Mouse (Mus musculus): ENCODE data around the gene Hypk. TPM values are rescaled to one million over a fixed set of nuclear protein-coding genes. Genes with fewer than 3 reads are reported as not detected.

Gene Hypk
- 118 and 124 TPM in 2 replicates for polyA plus RNA-seq (2014; fragmentation: Nextera tagmentation; extraction: Ambion mirVana)

DNA sequence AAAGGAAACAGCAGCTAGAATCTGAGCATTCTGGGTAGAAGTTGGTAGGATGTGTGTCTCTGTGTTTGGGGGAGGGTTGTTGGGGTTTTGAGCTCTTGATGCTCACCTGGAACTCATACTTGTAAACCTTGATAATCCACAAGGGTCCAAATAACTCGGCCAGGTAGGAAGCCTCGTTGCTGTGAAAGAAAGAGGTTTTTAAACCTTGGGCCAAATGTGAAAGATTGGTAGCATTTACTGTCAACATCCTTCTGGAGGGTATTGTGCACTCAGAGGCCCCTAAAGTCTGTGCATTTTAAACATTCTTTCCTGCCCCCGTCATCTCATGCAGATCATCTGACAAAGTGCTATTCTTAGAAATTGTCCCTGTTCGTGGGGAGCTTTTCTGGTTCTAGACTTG is at the start of gene Hypk:
Hypk (plus strand) TSS at position 301 of the 400 bp plus-strand sequence.
- Histone ChIP-seq H3K27ac (ENCODE audit: low read depth, low read length) (peak within 1 kb of the TSS; percentile 84), H3K9me3 (replicated peaks; ENCODE audit: control insufficient read depth, low read length) (no peaks in the 10 kb centered on the region), H3K9ac (ENCODE audit: low read depth, low read length) (no peak within 1 kb of the TSS), H3K4me3 (ENCODE audit: low read depth, low read length) (no peak within 1 kb of the TSS), H3K27me3 (ENCODE audit: control insufficient read depth, insufficient read depth, low read length) (no peaks in the 10 kb centered on the region), H3K36me3 (ENCODE audit: control insufficient read depth, insufficient read depth, low read length) (peaks cover 11% of the 10 kb centered on the region; the same call in 1 of the 2 replicates), H3K4me2 (peak within 1 kb of the TSS; percentile 17; the same call in 1 of the 2 replicates), H3K4me1 (ENCODE audit: control insufficient read depth, insufficient read depth, low read length) (peaks cover 23% of the 10 kb centered on the region)
- ATAC-seq (replicated peaks; ENCODE audit: insufficient number of reproducible peaks, low FRiP score, low TSS enrichment), result no peak
- 63% methylated on average over 4 of the region's 4 CpGs for WGBS (ENCODE audit: insufficient replicate concordance)

DNA sequence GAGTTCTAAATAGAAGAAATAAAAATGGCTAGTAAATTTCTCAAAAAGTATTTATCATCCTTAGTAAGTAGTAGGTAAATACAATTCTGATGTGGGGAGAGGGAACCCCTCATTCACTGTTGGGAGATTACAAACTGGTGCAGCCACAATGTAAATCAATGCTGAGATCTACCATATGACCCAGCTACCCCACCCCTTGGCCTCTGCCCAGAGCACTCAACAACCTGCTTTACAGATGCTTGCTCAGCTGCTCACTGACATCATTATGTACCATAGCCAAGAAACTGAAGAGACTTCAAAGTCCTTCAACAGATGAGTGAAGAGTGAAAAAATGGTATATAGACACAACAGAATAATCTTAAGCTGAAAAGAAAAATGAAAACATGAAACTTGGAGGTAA is 49.8 kb upstream of the Hypk start:
- no peak for ATAC-seq (replicated peaks; ENCODE audit: insufficient number of reproducible peaks, low FRiP score, low TSS enrichment)
- Histone ChIP-seq H3K36me3 (ENCODE audit: control insufficient read depth, insufficient read depth, low read length) (no peaks in the 10 kb centered on the region), H3K4me3 (ENCODE audit: low read depth, low read length) (no peak overlapping the region), H3K9ac (ENCODE audit: low read depth, low read length) (no peak overlapping the region), H3K9me3 (replicated peaks; ENCODE audit: control insufficient read depth, low read length) (no peaks in the 10 kb centered on the region), H3K4me1 (ENCODE audit: control insufficient read depth, insufficient read depth, low read length) (no peaks in the 10 kb centered on the region), H3K4me2 (no peak overlapping the region), H3K27ac (ENCODE audit: low read depth, low read length) (no peak overlapping the region), H3K27me3 (ENCODE audit: control insufficient read depth, insufficient read depth, low read length) (no peaks in the 10 kb centered on the region)

DNA sequence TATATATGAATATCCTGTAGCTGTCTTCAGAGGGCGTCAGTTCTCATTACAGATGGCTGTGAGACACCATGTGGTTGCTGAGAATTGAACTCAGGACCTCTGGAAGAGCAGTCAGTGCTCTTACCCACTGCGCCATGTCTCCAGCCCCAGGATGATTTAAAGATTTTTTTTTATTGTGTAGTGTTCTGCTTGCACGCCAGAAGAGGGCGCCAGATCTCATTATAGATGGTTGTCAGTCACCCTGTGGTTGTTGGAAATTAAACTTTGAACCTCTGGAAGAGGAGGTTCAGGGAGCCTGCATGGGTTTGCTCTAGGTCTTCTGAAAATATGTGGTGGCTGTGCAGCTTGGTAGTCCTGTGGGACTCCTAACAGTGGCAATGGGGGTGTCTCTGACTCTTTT is 44.9 kb upstream of the Hypk start:
- 39% methylated on average over 4 of the region's 4 CpGs for WGBS (ENCODE audit: insufficient replicate concordance)
- Histone ChIP-seq H3K4me3 (ENCODE audit: low read depth, low read length) (no peak overlapping the region), H3K36me3 (ENCODE audit: control insufficient read depth, insufficient read depth, low read length) (no peaks in the 10 kb centered on the region), H3K4me1 (ENCODE audit: control insufficient read depth, insufficient read depth, low read length) (no peaks in the 10 kb centered on the region), H3K27ac (ENCODE audit: low read depth, low read length) (no peak overlapping the region), H3K4me2 (no peak overlapping the region), H3K9me3 (replicated peaks; ENCODE audit: control insufficient read depth, low read length) (no peaks in the 10 kb centered on the region), H3K27me3 (ENCODE audit: control insufficient read depth, insufficient read depth, low read length) (no peaks in the 10 kb centered on the region), H3K9ac (ENCODE audit: low read depth, low read length) (no peak overlapping the region)
- no peak for ATAC-seq (replicated peaks; ENCODE audit: insufficient number of reproducible peaks, low FRiP score, low TSS enrichment)

DNA sequence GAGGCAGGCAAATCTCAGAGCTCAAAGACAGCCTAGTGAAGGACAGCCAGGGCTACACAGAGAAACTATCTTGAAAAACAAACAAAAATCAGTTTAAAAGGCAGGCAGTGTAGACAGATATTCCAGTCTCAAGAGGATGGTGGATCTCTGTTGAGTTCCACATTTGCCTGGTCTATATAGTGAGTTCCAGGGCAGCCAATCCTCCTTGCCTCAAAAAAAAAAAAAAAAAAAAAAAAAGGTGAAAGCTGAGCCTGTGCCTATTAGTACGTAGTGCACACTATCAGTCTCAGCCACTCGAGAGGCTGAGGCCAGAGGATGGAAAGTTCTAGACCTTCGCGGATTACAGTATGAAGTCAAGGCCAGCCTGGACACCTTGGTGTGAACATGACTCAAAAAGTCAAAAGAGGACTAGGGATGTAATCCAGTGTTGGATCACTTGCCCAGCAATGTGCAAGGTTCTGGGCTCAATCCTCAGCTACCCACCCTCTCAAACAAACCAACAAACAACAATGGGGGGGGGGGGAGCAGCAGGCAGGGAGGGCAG is 40.2 kb upstream of the Hypk start:
- Histone ChIP-seq H3K27me3 (ENCODE audit: control insufficient read depth, insufficient read depth, low read length) (no peaks in the 10 kb centered on the region), H3K27ac (ENCODE audit: low read depth, low read length) (peak overlapping the region; percentile 99), H3K9ac (ENCODE audit: low read depth, low read length) (peak overlapping the region; percentile 84), H3K4me1 (ENCODE audit: control insufficient read depth, insufficient read depth, low read length) (peaks cover 16% of the 10 kb centered on the region), H3K4me3 (ENCODE audit: low read depth, low read length) (peak overlapping the region; percentile 97), H3K36me3 (ENCODE audit: control insufficient read depth, insufficient read depth, low read length) (no peaks in the 10 kb centered on the region), H3K4me2 (peak overlapping the region; percentile 79), H3K9me3 (replicated peaks; ENCODE audit: control insufficient read depth, low read length) (no peaks in the 10 kb centered on the region)
- WGBS (ENCODE audit: insufficient replicate concordance), result 9% methylated on average over 4 of the region's 4 CpGs
- ATAC-seq (replicated peaks; ENCODE audit: insufficient number of reproducible peaks, low FRiP score, low TSS enrichment), result 0 out of 2 replicates have a peak, but pooled peaks have one; percentile 1

DNA sequence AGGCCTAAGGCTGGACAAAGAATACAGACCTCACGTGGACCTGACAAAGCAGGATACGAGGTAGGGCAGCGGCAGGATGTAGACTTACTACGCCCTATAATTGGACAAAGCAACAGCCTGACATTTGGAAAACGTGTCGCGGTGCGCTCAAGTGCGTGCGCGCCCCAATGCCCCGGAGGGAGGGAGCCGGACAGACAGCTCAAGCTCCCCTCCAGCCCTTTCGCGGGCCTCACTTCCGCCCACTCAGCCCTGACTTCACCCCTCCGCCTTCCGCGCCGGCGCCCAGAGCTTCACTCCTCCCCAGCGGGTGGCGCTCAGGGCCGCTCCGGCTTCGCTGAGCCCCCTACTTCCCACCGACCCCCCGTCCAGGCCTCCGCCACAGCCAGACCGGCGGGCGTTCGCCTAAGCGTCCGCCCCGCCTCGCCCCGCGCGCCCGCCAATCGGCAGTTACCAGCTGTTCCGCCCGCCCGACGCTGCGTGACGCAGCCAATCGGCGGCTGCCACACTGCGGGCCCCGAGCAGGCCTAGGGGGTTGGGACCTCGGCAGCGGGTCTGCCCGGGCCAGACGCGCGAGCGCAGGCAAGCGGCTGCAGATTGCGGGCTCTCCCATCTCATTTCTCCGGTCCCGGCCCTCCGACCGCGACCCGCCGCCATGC is 39.6 kb upstream of the Hypk start, which contains the start of the genes Pdia3 and Catsper2:
Pdia3 (plus strand) TSS at position 389 of the 656 bp plus-strand sequence.
Catsper2 (minus strand) TSS at position 406 of the 656 bp plus-strand sequence.
- under 1% methylated on average over 64 of the region's 68 CpGs for WGBS (ENCODE audit: insufficient replicate concordance)
- Histone ChIP-seq H3K27ac (ENCODE audit: low read depth, low read length) (peak within 1 kb of the TSS; percentile 99), H3K27me3 (ENCODE audit: control insufficient read depth, insufficient read depth, low read length) (no peaks in the 10 kb centered on the region), H3K9me3 (replicated peaks; ENCODE audit: control insufficient read depth, low read length) (no peaks in the 10 kb centered on the region), H3K4me2 (peak within 1 kb of the TSS; percentile 79), H3K9ac (ENCODE audit: low read depth, low read length) (peak within 1 kb of the TSS; percentile 99), H3K36me3 (ENCODE audit: control insufficient read depth, insufficient read depth, low read length) (peaks cover 3% of the 10 kb centered on the region), H3K4me3 (ENCODE audit: low read depth, low read length) (peak within 1 kb of the TSS; percentile 97), H3K4me1 (ENCODE audit: control insufficient read depth, insufficient read depth, low read length) (peaks cover 16% of the 10 kb centered on the region)
- ATAC-seq (replicated peaks; ENCODE audit: insufficient number of reproducible peaks, low FRiP score, low TSS enrichment), result peak; percentile 99

DNA sequence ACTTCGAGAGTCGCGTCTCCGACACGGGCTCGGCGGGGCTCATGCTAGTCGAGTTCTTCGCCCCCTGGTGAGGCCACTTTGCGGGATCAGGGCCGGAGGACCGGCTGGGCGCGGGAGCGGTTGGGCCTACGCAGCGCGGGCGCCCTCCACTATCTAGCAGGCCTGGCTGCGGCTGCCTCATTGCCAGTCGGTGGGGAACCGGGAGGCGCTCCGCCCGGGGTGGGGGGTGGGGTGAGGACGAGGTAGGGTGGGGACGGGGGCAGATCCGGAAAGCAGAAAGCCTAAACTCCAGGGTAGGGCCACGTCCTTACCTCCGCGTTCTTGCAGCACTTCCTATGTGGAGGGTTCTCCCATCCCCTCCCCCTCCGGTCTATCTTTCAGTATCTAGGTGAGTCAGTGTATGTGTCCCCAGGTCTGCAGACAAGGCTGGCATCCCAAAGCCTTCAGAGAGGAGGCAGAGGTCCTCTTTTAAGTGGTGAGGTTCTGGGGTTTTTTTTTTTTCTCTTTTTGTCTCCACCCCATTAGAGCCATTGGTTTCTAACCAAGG is 38.9 kb upstream of the Hypk start:
- Histone ChIP-seq H3K27me3 (ENCODE audit: control insufficient read depth, insufficient read depth, low read length) (no peaks in the 10 kb centered on the region), H3K4me3 (ENCODE audit: low read depth, low read length) (peak overlapping the region; percentile 97), H3K4me1 (ENCODE audit: control insufficient read depth, insufficient read depth, low read length) (peaks cover 16% of the 10 kb centered on the region), H3K9ac (ENCODE audit: low read depth, low read length) (peak overlapping the region; percentile 99), H3K27ac (ENCODE audit: low read depth, low read length) (peak overlapping the region; percentile 99), H3K4me2 (peak overlapping the region; percentile 79), H3K9me3 (replicated peaks; ENCODE audit: control insufficient read depth, low read length) (no peaks in the 10 kb centered on the region), H3K36me3 (ENCODE audit: control insufficient read depth, insufficient read depth, low read length) (peaks cover 7% of the 10 kb centered on the region)
- under 1% methylated on average over 32 of the region's 32 CpGs for WGBS (ENCODE audit: insufficient replicate concordance)
- ATAC-seq (replicated peaks; ENCODE audit: insufficient number of reproducible peaks, low FRiP score, low TSS enrichment), result peak; percentile 62

DNA sequence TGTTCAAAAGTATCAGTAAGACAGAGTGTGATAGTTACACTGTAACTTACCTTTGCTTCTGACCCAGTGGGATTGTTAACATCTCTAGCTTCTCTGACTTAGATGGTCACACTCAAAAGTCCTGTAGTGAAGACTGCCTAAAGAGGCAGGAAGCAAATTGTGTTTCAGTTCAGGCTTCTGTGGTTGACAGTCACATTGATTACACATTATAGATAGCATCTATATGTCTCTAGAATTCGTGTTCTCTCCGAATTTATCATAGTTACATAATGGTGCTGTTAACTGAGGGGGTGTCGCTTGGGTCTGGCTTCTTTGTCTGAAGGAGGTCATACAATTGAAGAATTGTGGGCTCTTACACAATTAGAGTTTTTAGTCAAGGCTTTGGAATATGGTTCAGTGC is 38.0 kb upstream of the Hypk start:
- no peak for ATAC-seq (replicated peaks; ENCODE audit: insufficient number of reproducible peaks, low FRiP score, low TSS enrichment)
- peak overlapping the region; percentile 97 for H3K4me3 ChIP-seq (ENCODE audit: low read depth, low read length)
- H3K4me1 ChIP-seq (ENCODE audit: control insufficient read depth, insufficient read depth, low read length), result peaks cover 16% of the 10 kb centered on the region
- H3K27ac ChIP-seq (ENCODE audit: low read depth, low read length), result no peak overlapping the region
- peaks cover 7% of the 10 kb centered on the region for H3K36me3 ChIP-seq (ENCODE audit: control insufficient read depth, insufficient read depth, low read length)
- H3K9me3 ChIP-seq (replicated peaks; ENCODE audit: control insufficient read depth, low read length), result no peaks in the 10 kb centered on the region
- H3K9ac ChIP-seq (ENCODE audit: low read depth, low read length), result peak overlapping the region; percentile 69
- peak overlapping the region; percentile 79 for H3K4me2 ChIP-seq
- 53% methylated on average over 3 of the region's 3 CpGs for WGBS (ENCODE audit: insufficient replicate concordance)
- no peaks in the 10 kb centered on the region for H3K27me3 ChIP-seq (ENCODE audit: control insufficient read depth, insufficient read depth, low read length)

DNA sequence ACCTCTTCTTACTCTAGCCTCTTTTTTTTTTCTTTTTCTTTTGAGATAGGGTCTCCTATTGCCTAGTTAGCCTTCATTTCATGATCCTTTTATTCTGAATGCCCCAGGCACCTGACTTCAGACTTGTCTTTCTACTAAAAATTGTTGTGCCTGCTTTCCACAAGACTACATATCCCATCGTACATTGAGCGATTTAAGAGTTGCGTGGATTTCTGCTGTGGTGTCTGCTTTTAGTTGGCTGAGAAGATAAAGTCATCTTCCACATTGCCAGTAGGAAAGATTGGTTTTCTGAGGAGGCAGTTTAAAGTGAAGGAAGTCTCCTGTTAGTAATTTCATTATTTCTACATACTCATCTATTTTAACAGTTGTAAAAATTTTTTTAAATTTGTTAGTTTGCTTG is 37.5 kb upstream of the Hypk start:
- H3K27me3 ChIP-seq (ENCODE audit: control insufficient read depth, insufficient read depth, low read length), result no peaks in the 10 kb centered on the region
- H3K36me3 ChIP-seq (ENCODE audit: control insufficient read depth, insufficient read depth, low read length), result peaks cover 7% of the 10 kb centered on the region
- no peak for ATAC-seq (replicated peaks; ENCODE audit: insufficient number of reproducible peaks, low FRiP score, low TSS enrichment)
- H3K27ac ChIP-seq (ENCODE audit: low read depth, low read length), result no peak overlapping the region
- 73% methylated on average over 3 of the region's 3 CpGs for WGBS (ENCODE audit: insufficient replicate concordance)
- no peaks in the 10 kb centered on the region for H3K9me3 ChIP-seq (replicated peaks; ENCODE audit: control insufficient read depth, low read length)
- H3K4me3 ChIP-seq (ENCODE audit: low read depth, low read length), result peak overlapping the region; percentile 97
- H3K9ac ChIP-seq (ENCODE audit: low read depth, low read length), result 0 out of 2 replicates have a peak overlapping the region, but pooled peaks have one; percentile 29
- peaks cover 16% of the 10 kb centered on the region for H3K4me1 ChIP-seq (ENCODE audit: control insufficient read depth, insufficient read depth, low read length)
- H3K4me2 ChIP-seq, result peak overlapping the region; percentile 79
